Mouse (Mus musculus) left cerebral cortex, postnatal 14 days (tissue): Measurements from ENCODE around the gene Gm17428. TPM values are rescaled to one million over a fixed set of nuclear protein-coding genes. Genes with fewer than 3 reads are reported as not detected.

Source experiments
- DNase-seq, 2 experiments: peaks; one replicate each; pipeline ENCODE4 v3.0.0; 2021 to 2022; ENCODE audit warnings: low spot score in 2 of 2, mixed read lengths in 1 of 2
- intact Hi-C: fragments of 180-260 bp; cut with DNase I; formaldehyde crosslinking; loops from one replicate; pipeline ENCODE4 v1.15.1; 2025
- total RNA-seq, 2 experiments: library from RNA; stranded (reverse); gene quantifications; 2 replicates each; pipeline ENCODE4 v1.2.3; 2021

The Gm17428 gene
- total RNA-seq, 2 experiments from 2014 or later, result not detected

- DNase-seq, result no peak
- intact Hi-C loops, result no loop called here
Observed at GRCm38 (mm10) chr14:55003878-55004855, 27.4 kb downstream of the Gm17428 start.

GRCm38 (mm10) chr14:55005506-55005905, 28.8 kb downstream of the Gm17428 start:
- DNase-seq, result no peak
- intact Hi-C loops, result no loop called here

GRCm38 (mm10) chr14:55005967-55006366, 29.2 kb downstream of the Gm17428 start:
- DNase-seq, result no peak
- intact Hi-C loops, result no loop called here

- DNase-seq, result no peak
- intact Hi-C loops, result no loop called here
Observed at GRCm38 (mm10) chr14:55006541-55006940, 29.8 kb downstream of the Gm17428 start.

- intact Hi-C loops, result no loop called here
- DNase-seq, result no peak
Observed at GRCm38 (mm10) chr14:55007120-55007908, 30.6 kb downstream of the Gm17428 start.

- no peak for DNase-seq
- intact Hi-C loops, result no loop called here
Observed at GRCm38 (mm10) chr14:55008417-55008816, 31.7 kb downstream of the Gm17428 start.

- DNase-seq, result no peak
- intact Hi-C loops, result no loop called here
Observed at GRCm38 (mm10) chr14:55011116-55011515, 34.4 kb downstream of the Gm17428 start.

GRCm38 (mm10) chr14:55014591-55014990, 37.9 kb downstream of the Gm17428 start:
- peak; percentile 65 to 74 for DNase-seq
- intact Hi-C loops, result loop anchor here (2.0 kb wide), 2 partner anchors 114 to 172 kb away; no protein-coding TSS in a partner anchor

GRCm38 (mm10) chr14:55014991-55015766, 38.4 kb downstream of the Gm17428 start, which contains the start of gene Ngdn:
Gene Ngdn, plus strand, starts transcription at chr14:55015454.
- peak; percentile 100 for DNase-seq
- intact Hi-C loops, result loop anchor here (2.0 kb wide), 2 partner anchors 114 to 172 kb away; no protein-coding TSS in a partner anchor

GRCm38 (mm10) chr14:55015767-55016111, 39.0 kb downstream of the Gm17428 start:
- DNase-seq, result no peak
- intact Hi-C loops, result loop anchor here (2.0 kb wide), 2 partner anchors 115 to 173 kb away; no protein-coding TSS in a partner anchor

GRCm38 (mm10) chr14:55016876-55017275, 40.1 kb downstream of the Gm17428 start:
- intact Hi-C loops, result no loop called here
- no peak for DNase-seq

- DNase-seq, result no peak
- intact Hi-C loops, result no loop called here
Observed at GRCm38 (mm10) chr14:55020394-55020793, 43.7 kb downstream of the Gm17428 start.

- DNase-seq, result no peak
- intact Hi-C loops, result no loop called here
Observed at GRCm38 (mm10) chr14:55023011-55023410, 46.3 kb downstream of the Gm17428 start.

GRCm38 (mm10) chr14:55024236-55024635, 47.5 kb downstream of the Gm17428 start:
- intact Hi-C loops, result loop anchor here (2.0 kb wide), 2 partner anchors 55 to 77 kb away; no protein-coding TSS in a partner anchor
- peak; percentile 63 to 67 for DNase-seq

- DNase-seq, result no peak
- intact Hi-C loops, result loop anchor here (2.0 to 5.0 kb wide), 3 partner anchors 37 to 75 kb away; no protein-coding TSS in a partner anchor
Observed at GRCm38 (mm10) chr14:55025527-55025926, 48.8 kb downstream of the Gm17428 start.
